Mouse (Mus musculus): ENCODE data around the gene Sparc. TPM values are rescaled to one million over a fixed set of nuclear protein-coding genes. Genes with fewer than 3 reads are reported as not detected.

Sparc gene
- total RNA-seq, 2 experiments from 2014 or later: 0.85 to 1.7 TPM

DNA sequence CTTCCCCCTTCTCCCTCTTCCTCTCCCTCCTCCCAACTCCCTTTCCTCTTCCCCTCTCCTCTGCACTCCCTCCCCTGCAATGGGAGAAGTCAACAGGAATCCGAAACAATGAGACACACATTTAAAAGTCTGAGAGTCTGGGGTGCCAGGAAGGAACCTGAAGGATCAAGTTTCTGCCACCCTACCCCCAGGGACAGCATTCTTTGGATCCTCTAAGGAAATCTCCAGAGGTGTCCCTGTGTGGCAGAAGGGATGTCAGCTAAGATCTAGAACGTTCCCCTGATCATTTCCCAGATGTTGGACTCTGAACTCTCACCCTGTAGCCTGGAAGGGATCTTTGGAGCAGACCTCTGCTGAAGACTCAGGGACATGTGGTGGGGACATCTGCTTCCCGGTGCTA, 12.5 kb downstream of the Sparc start:
- no peak for ATAC-seq (replicated peaks; ENCODE audit: low FRiP score, poor library complexity, severe bottlenecking)

- no peak for ATAC-seq (replicated peaks; ENCODE audit: low FRiP score, poor library complexity, severe bottlenecking)
Observed at GRCm38 (mm10) chr11:55410005-55410404, 13.0 kb downstream of the Sparc start.

- no peak for ATAC-seq (replicated peaks; ENCODE audit: low FRiP score, poor library complexity, severe bottlenecking)
Observed at GRCm38 (mm10) chr11:55407133-55407532, 15.8 kb downstream of the Sparc start.

- ATAC-seq (replicated peaks; ENCODE audit: low FRiP score, poor library complexity, severe bottlenecking): no peak
Observed at GRCm38 (mm10) chr11:55405601-55406469, 17.1 kb downstream of the Sparc start.

GRCm38 (mm10) chr11:55404659-55405457, 18.1 kb downstream of the Sparc start:
- ATAC-seq (replicated peaks; ENCODE audit: low FRiP score, poor library complexity, severe bottlenecking): no peak

GRCm38 (mm10) chr11:55400863-55401262, 22.1 kb downstream of the Sparc start:
- ATAC-seq (replicated peaks; ENCODE audit: low FRiP score, poor library complexity, severe bottlenecking): no peak

- ATAC-seq (replicated peaks; ENCODE audit: low FRiP score, poor library complexity, severe bottlenecking): no peak
Observed at GRCm38 (mm10) chr11:55398371-55398770, 24.6 kb downstream of the Sparc start.

GRCm38 (mm10) chr11:55397441-55397840, 25.5 kb downstream of the Sparc start:
- ATAC-seq (replicated peaks; ENCODE audit: low FRiP score, poor library complexity, severe bottlenecking): no peak

DNA sequence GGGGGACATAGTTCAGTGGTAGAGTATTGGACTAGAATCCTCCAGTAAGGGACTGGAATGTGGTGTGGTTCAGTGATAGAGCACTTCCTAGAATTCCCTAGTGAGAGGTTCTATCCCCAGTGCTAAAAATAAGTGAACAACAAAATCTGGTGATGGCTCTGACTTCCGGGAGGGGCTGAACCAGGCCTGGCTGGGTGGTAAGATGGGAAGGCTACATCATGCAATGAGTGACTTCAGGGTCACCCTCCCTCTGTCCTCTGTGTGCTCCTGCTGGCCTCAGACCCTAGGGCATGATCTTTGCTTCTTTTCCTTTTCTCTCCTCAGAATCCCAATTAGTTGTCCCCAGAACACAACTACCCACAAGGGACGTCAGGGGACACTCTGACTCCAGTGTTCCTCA, 25.9 kb downstream of the Sparc start:
- no peak for ATAC-seq (replicated peaks; ENCODE audit: low FRiP score, poor library complexity, severe bottlenecking)

GRCm38 (mm10) chr11:55395073-55395642, 27.8 kb downstream of the Sparc start:
- no peak for ATAC-seq (replicated peaks; ENCODE audit: low FRiP score, poor library complexity, severe bottlenecking)

DNA sequence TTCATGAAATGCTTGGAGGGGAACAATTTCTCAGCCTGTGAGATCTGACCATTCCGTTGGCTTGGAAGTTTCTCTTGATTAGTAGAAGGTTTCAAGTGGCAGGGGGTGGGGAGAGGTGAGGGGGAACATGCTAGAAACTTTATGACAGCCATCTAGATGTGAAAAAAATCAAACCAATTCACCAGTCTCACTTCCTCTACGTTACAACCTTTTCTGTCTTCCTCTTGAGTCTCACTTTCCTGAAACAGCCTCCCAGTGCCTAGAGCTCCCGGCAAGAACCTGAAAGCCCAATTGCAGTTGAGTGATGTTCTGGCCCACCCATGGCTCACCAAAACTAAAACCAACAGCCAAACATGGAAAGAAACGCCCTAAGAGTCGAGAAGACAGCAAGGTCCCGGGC, 28.4 kb downstream of the Sparc start:
- no peak for ATAC-seq (replicated peaks; ENCODE audit: low FRiP score, poor library complexity, severe bottlenecking)

DNA sequence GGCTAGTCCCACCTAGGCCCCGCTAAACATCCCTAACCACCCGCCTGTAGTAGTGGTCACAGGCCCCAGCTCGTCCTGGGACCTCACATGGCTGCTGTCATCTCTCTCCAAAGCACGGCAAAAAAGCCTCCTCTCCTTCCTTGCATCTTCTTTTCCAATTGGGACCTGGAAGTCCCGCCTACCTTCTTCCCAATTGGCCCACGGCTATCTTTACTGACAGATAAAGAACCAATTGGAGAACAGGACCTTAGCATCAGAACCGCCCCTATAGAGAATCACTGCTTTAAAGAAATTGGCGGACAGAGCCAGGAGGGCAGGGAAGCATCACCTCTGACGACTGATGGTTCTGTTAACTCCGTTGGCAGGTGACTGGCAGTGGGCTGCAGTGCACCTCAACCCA, 30.5 kb downstream of the Sparc start:
- ATAC-seq (replicated peaks; ENCODE audit: low FRiP score, poor library complexity, severe bottlenecking): no peak

DNA sequence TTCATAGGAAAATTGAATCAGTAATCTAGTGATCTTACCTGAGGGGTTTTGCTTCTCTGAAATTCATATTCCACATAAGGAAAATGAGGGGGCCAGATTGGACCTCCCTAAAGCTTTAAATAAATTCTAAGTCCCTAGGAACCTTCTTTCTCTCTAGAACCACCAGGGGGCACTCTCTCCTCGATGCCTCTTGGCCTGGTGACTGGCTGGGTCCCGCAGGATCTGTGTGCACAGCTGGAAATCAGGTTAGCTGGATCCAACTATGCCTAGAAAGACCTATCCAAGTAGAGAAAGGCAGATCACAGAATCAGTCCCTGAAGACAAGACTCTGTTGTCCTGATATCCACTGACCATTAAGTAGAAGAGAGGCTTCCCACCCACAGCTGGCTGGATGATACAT, 33.2 kb downstream of the Sparc start:
- 0 out of 2 replicates have a peak, but pooled peaks have one; percentile 54 for ATAC-seq (replicated peaks; ENCODE audit: low FRiP score, poor library complexity, severe bottlenecking)

GRCm38 (mm10) chr11:55387576-55387975, 35.4 kb downstream of the Sparc start:
- ATAC-seq (replicated peaks; ENCODE audit: low FRiP score, poor library complexity, severe bottlenecking): no peak

- ATAC-seq (replicated peaks; ENCODE audit: low FRiP score, poor library complexity, severe bottlenecking): peak; percentile 78
Observed at GRCm38 (mm10) chr11:55386424-55387063, 36.4 kb downstream of the Sparc start.

DNA sequence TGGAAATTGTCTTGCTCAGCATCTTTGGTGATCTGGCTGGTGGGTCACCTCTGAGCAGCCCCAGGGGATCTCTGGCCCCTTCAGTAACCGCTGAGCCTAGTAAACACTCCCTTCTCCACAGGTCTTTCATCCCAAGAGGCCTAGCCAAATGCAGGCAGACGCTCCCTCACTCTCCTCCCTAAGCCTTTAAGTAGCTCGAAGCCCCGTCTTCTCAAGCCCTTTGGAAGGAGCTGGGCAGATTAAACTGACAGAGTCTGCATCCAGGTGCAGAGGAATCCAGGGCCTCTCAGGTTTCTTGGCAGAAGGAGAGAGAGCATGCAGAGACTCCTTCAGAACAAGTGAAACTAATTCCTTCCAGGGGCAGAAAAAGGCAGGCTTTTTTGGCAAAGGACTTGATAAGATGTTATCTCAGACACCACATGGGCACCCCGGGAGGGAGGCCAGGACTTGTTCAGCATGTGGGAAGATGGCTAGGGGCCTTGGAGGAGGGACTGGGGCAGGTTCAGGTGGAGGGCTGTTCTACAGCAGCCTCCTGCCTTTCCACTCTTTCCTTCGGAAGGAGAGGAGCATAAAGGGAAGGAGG, 39.4 kb downstream of the Sparc start:
- no peak for ATAC-seq (replicated peaks; ENCODE audit: low FRiP score, poor library complexity, severe bottlenecking)

DNA sequence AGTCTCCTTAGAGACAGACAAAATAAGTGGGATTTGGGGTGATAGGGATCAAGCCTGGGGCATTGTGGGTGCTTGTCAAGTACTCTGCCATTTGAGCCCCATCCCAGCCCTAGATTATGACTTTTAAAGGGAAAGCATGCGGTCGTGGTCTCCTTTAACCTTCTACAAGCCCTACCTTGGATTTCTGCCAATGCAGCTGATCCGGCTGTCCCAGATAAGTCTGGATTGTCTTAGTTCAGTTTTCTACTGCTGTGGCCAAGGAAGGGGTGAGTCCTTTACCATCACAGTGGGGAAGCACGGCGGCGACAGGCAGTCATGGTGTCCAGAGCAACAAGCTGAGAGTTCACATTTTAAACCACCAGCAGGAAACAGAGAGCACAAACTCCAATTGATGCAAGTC, 42.1 kb downstream of the Sparc start:
- ATAC-seq (replicated peaks; ENCODE audit: low FRiP score, poor library complexity, severe bottlenecking): no peak

GRCm38 (mm10) chr11:55378371-55378770, 44.6 kb downstream of the Sparc start:
- ATAC-seq (replicated peaks; ENCODE audit: low FRiP score, poor library complexity, severe bottlenecking): no peak

DNA sequence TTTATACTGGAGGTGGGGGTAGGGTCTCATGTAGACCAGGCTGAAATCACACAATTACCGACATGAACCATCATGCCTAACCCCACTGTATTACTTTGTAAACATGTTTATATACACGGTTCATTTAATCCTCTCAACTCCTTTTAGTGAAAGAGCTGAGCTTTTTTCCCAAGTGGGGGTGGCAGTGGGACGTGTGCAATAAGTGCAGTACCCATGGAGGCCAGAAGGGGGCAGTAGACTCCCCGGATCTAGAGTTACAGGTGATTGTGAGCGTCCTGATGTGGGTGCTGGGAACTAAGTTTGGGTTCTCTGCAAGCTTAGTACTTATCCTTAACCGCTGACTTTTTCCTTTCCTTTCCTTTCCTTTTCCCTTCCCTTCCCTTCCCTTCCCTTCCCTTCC, 49.1 kb downstream of the Sparc start:
- peak; percentile 53; the same call in 1 of the 2 replicates for ATAC-seq (replicated peaks; ENCODE audit: low FRiP score, poor library complexity, severe bottlenecking)

DNA sequence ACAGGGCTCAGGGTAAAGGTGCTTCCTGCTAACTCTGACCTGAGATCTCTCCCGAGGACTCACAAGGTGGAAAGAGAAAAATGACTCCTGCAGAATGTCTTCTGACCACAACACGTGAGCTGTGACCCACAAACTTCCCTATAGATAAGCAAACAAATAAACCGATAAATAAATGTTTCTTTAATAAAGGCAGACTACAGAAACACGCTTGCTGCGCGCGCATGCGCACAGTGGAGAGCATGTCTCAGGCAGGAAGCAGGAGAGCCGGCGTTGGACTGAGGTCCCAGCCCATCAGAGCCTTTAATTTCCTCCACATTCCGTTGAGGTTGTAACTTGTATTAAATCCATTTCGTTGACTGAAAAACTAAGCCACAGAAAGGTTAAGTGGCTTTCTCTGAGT, 49.6 kb downstream of the Sparc start:
- no peak for ATAC-seq (replicated peaks; ENCODE audit: low FRiP score, poor library complexity, severe bottlenecking)
